Mouse (Mus musculus) spleen, adult 2 months (tissue): ENCODE data around the gene Gm13271.

Experiments
- CTCF ChIP-seq: fragments of 200-500 bp; IDR thresholded peaks from 2 replicates; pipeline ENCODE4 v1.5.1; 2011; ENCODE audit warnings: mild to moderate bottlenecking, inconsistent platforms; ENCODE audit not compliant: insufficient read depth, insufficient read length, insufficient replicate concordance; ENCODE audit errors: extremely low read depth
- POLR2A ChIP-seq: fragments of 200-500 bp; IDR thresholded peaks from 2 replicates; pipeline ENCODE4 v1.6.1; 2011; ENCODE audit warnings: low read depth, low read length, inconsistent platforms

DNA sequence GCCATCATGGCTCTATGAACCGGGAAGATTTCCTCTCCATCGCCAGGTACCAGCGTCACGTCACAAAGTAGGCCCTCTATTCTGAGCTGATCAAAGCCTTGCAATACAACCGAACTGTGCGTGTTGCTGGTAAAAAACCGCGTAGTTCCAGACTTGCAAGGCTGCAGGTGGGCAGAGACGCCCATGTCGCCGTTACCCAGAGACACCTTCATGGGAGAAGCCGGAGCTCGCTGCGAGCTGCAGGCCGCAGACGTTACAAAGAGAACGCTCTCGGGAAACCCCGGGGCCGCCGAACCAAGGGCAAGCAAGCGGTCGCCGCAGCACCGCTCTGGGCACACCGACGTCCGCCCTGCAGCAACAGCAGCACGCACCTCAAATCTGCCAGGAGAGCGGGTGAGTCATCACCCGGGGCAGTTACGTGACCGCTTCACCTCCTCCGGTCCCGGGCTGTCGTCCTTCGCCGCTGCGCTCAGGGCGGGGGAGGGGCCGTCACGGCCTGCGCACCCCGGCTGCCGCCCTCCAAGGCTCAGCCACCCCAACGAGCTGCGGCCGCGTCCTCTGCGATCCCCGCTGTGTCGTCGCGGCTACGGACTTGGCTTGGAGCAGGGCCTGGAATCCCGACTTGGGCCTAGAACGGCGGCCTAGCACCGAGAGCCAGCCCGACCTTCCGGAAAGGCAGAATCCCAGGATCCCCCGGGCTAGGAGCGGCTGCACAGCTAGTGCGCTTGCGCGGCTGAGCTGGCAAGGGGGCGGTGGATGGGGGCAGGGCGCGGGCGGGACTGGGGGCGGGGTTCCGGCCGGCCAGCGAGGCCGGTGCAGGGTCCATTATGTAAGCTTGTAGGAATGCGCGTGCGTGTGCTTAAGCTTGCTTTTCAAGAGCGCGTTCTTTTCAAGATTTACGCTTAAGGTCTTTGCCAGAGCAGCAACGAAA is 32.6 kb upstream of the Gm13271 start, which contains the start of the genes Gm26566 and Klhl9:
- TF ChIP-seq POLR2A (peak; percentile 71), CTCF (no peak)
